Mouse (Mus musculus): ENCODE measurements around the gene Snn. TPM values are rescaled to one million over a fixed set of nuclear protein-coding genes. Genes with fewer than 3 reads are reported as not detected.

Gene Snn
- polyA plus RNA-seq, 1 experiment from 2014 or later, result 104 TPM

DNA sequence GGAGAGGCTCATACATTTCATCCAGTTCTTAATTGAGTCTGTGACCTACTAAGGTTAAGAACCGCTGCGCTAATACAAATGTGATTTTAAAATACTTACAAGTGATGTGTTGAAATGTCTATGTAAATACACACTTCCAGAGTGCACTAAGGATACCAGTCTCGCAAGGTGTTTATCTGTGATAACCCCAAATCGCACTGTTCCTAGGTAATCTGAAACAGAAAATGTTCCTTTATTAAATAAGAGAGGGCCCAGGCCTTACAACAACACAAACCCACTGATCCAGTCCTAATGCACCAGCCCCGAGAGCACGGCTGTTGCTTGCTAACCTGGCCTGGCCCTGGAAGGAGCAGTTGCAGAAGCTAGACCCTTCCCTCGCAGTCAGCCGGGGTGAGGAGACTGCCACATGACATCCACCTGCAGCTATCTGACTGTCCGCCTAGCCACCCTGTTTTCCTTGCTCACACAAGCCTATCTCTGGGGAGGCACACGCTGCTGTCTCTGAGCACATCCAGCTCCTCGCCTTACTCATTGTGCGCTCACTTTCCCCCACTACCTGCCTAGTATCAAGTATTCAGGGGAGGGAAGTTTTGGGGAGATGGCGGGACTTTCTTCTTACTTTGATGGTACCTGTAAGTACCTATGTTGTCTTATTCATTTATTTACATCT is 33.1 kb downstream of the Snn start:
- Histone ChIP-seq H3K27ac (no peak overlapping the region), H3K9me3 (no peaks in the 10 kb centered on the region), H3K36me3 (replicated peaks) (peaks cover 33% of the 10 kb centered on the region), H3K9ac (no peak overlapping the region), H3K27me3 (no peaks in the 10 kb centered on the region), H3K4me3 (replicated peaks) (no peak overlapping the region), H3K4me1 (peaks cover 3% of the 10 kb centered on the region; the same call in 1 of the 2 replicates), H3K4me2 (no peak overlapping the region)
- WGBS, result 93% methylated on average over 13 of the region's 13 CpGs
- no peak for ATAC-seq (ENCODE audit: low FRiP score)

- Histone ChIP-seq H3K4me1 (peaks cover 3% of the 10 kb centered on the region; the same call in 1 of the 2 replicates), H3K4me3 (replicated peaks) (no peak overlapping the region), H3K4me2 (no peak overlapping the region), H3K36me3 (replicated peaks) (0 out of 2 replicates have a peak, but pooled peaks cover 13% of the 10 kb centered on the region), H3K9me3 (no peaks in the 10 kb centered on the region), H3K27me3 (no peaks in the 10 kb centered on the region), H3K27ac (no peak overlapping the region), H3K9ac (no peak overlapping the region)
- WGBS, result 87% methylated on average over 3 of the region's 3 CpGs
- ATAC-seq (ENCODE audit: low FRiP score), result no peak
These were observed 36.6 kb downstream of the Snn start for GRCm38 (mm10) chr16:11097301-11097700.

DNA sequence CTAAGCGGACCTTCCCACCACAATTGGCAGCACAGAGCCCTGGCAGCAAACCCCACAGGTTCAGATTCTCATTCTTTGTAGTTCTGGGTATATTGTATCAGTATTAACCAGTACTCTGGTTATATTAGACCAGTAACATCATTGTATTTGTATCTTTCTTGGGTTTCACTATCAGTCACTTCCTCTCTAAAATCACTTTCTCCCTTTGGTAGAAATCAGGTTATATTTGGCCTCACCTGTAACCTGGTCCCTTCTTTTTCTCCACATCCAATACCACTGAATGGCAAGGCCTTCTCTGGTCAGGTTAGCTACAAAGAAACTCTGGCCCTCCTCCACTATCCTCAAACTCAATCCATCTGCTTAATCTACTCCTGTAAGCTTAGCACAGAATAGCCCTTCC is 44.2 kb downstream of the Snn start:
- ATAC-seq (ENCODE audit: low FRiP score), result no peak

GRCm38 (mm10) chr16:11109198-11109740 is 48.5 kb downstream of the Snn start:
- Histone ChIP-seq H3K4me2 (no peak overlapping the region), H3K9me3 (no peaks in the 10 kb centered on the region), H3K36me3 (replicated peaks) (0 out of 2 replicates have a peak, but pooled peaks cover 3% of the 10 kb centered on the region), H3K27me3 (no peaks in the 10 kb centered on the region), H3K4me3 (replicated peaks) (no peak overlapping the region), H3K27ac (no peak overlapping the region), H3K4me1 (no peaks in the 10 kb centered on the region), H3K9ac (no peak overlapping the region)
- no peak for ATAC-seq (ENCODE audit: low FRiP score)
- 72% methylated on average over 4 of the region's 4 CpGs for WGBS

More for the DNA sequence above, 44.2 kb downstream of the Snn start:
- Histone ChIP-seq H3K4me3 (replicated peaks) (no peak overlapping the region), H3K27ac (no peak overlapping the region), H3K36me3 (replicated peaks) (0 out of 2 replicates have a peak, but pooled peaks cover 3% of the 10 kb centered on the region), H3K4me2 (no peak overlapping the region), H3K27me3 (no peaks in the 10 kb centered on the region), H3K9me3 (no peaks in the 10 kb centered on the region), H3K4me1 (no peaks in the 10 kb centered on the region), H3K9ac (no peak overlapping the region)
- 86% methylated on average over 1 of the region's 1 CpGs for WGBS

DNA sequence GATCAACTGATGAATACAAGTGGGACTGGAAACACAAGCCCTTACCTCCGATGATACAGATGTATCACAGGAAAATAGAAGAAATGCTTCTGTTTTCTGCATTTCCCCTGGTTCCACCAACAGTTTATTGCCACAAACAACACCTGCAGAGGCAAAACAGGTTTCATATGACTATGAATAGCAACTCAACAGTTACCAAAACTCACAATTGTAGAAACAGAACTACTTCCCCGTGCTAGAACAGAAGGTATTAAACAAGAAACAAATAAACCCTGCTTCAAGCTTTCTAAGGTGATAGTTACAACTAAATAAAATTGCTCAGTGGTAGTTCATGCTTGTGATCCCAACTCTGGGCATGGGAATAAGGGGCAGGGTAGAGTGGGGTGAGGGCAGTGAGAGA is 61.9 kb downstream of the Snn start:
- Histone ChIP-seq H3K4me1 (no peaks in the 10 kb centered on the region), H3K27ac (no peak overlapping the region), H3K9me3 (no peaks in the 10 kb centered on the region), H3K27me3 (no peaks in the 10 kb centered on the region), H3K4me3 (replicated peaks) (no peak overlapping the region), H3K4me2 (no peak overlapping the region), H3K36me3 (replicated peaks) (peaks cover 38% of the 10 kb centered on the region), H3K9ac (no peak overlapping the region)
- 95% methylated on average over 2 of the region's 2 CpGs for WGBS
- no peak for ATAC-seq (ENCODE audit: low FRiP score)

DNA sequence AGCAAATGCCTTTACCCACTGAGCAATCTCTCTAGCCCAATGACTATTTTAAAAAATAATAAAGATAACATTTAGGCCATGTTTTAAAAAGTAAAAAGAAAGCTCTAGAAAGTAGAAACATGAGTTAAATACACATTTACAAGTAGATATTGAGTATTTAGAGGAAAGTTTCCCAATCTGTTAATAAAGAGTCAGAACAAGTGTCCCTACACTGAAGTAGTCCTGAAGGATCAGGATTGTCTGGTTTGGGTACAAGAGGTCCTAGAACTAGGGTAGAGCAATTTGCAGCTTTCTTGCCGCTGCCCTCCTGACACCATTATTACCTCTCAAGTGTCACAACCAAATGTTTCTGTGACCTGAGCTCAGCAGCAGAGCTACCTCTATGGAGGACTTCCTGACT is 63.4 kb downstream of the Snn start:
- no peak overlapping the region for H3K4me3 ChIP-seq (replicated peaks)

More for the DNA sequence above, 63.4 kb downstream of the Snn start:
- Histone ChIP-seq H3K27ac (no peak overlapping the region), H3K4me2 (no peak overlapping the region), H3K9me3 (no peaks in the 10 kb centered on the region), H3K27me3 (no peaks in the 10 kb centered on the region), H3K4me1 (no peaks in the 10 kb centered on the region), H3K36me3 (replicated peaks) (peaks cover 37% of the 10 kb centered on the region), H3K9ac (no peak overlapping the region)
- ATAC-seq (ENCODE audit: low FRiP score), result no peak
- WGBS, result 87% methylated on average over 1 of the region's 1 CpGs

Other genes with a start within 250 kb of the Snn start
- gene Gm11172, start 248.0 kb upstream of the Snn start, polyA plus RNA-seq (2016; fragmentation: Nextera tagmentation; extraction: Ambion mirVana), result not detected in 2 replicates
- 3.1 and 4.0 TPM in 2 replicates for gene Rmi2, start 225.9 kb upstream of the Snn start, polyA plus RNA-seq (2016; fragmentation: Nextera tagmentation; extraction: Ambion mirVana)
- gene Litaf, start 5.2 kb downstream of the Snn start, polyA plus RNA-seq (2016; fragmentation: Nextera tagmentation; extraction: Ambion mirVana), result 50.7 and 53.6 TPM in 2 replicates
- 28.3 and 30.9 TPM in 2 replicates for gene Txndc11, start 73.7 kb downstream of the Snn start, polyA plus RNA-seq (2016; fragmentation: Nextera tagmentation; extraction: Ambion mirVana)
- 91.5 and 106 TPM in 2 replicates for gene Zc3h7a, start 115.4 kb downstream of the Snn start, polyA plus RNA-seq (2016; fragmentation: Nextera tagmentation; extraction: Ambion mirVana)
- gene Rsl1d1, start 142.4 kb downstream of the Snn start, polyA plus RNA-seq (2016; fragmentation: Nextera tagmentation; extraction: Ambion mirVana), result 220 and 228 TPM in 2 replicates
- 103 and 104 TPM in 2 replicates for gene Gspt1, start 193.4 kb downstream of the Snn start, polyA plus RNA-seq (2016; fragmentation: Nextera tagmentation; extraction: Ambion mirVana)

Data from forebrain, embryonic 12.5 days (tissue).